Mouse (Mus musculus) thymus, adult 2 months (tissue): ENCODE results near the gene Coq10a.

Experiments
- CTCF ChIP-seq: fragments of 200-500 bp; IDR thresholded peaks from 2 replicates; pipeline ENCODE4 v1.5.1; 2012; ENCODE audit warnings: mild to moderate bottlenecking, control low read depth, low read length, moderate library complexity, borderline replicate concordance; ENCODE audit not compliant: control insufficient read depth, poor library complexity, insufficient read depth; ENCODE audit errors: extremely low read depth
- POLR2A ChIP-seq: fragments of 200-500 bp; IDR thresholded peaks from 2 replicates; pipeline ENCODE4 v1.6.1; 2012; ENCODE audit warnings: mild to moderate bottlenecking, low read length, control low read depth, moderate library complexity; ENCODE audit not compliant: control insufficient read depth, poor library complexity, insufficient read depth; ENCODE audit errors: extremely low read depth

DNA sequence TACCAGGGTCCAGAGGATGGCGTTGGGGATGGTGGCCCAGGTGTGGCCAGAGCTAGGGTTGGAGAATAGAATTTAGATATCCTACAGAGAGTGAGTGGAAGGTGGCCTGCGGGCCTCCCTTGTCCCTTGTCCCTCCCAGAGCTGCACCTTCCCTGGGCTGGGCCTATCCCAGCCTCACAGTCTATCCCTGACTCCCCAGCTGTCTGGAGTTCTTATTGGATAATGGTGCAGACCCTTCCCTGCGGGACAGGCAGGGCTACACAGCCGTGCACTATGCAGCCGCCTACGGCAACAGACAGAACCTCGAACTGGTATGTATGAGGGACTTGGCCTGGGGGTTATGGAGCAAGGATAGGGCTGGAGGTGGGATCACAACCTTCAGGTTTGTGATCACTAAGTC is 17.1 kb upstream of the Coq10a start:
- TF ChIP-seq CTCF (no peak), POLR2A (no peak)
